Mouse (Mus musculus) midbrain, postnatal 0 days (tissue): Measurements from ENCODE around the gene AU021092. TPM values are rescaled to one million over a fixed set of nuclear protein-coding genes. Genes with fewer than 3 reads are reported as not detected.
A peak's percentile ranks its signal among the peaks of the same experiment; 100 is the strongest.

Experiments
- ATAC-seq: fragments of 200-750 bp; cut with Nextera tagmentation; 2 replicates; pipeline ENCODE4 v1.8.0; 2017; ENCODE audit warnings: moderate number of reproducible peaks, mild to moderate bottlenecking, moderate TSS enrichment, moderate library complexity; ENCODE audit not compliant: low FRiP score
- DNase-seq: peaks from one replicate; pipeline ENCODE4 v3.0.0-alpha.2; 2015; ENCODE audit warnings: low spot score
- H3K27ac ChIP-seq: fragments of 300-500 bp; sonication (generic); 2 replicates; pipeline ENCODE4 v1.5.1; 2014; ENCODE audit warnings: low read depth, mild to moderate bottlenecking, low read length, mixed read lengths
- H3K27me3 ChIP-seq: fragments of 300-500 bp; sonication (generic); 2 replicates; pipeline ENCODE4 v1.6.1; 2014; ENCODE audit warnings: low read length, control low read depth, mixed read lengths; ENCODE audit not compliant: insufficient read depth
- H3K36me3 ChIP-seq: fragments of 300-500 bp; sonication (generic); 2 replicates; pipeline ENCODE4 v1.6.1; 2014; ENCODE audit warnings: low read length, control low read depth, mixed read lengths; ENCODE audit not compliant: insufficient read depth
- H3K4me1 ChIP-seq: fragments of 300-500 bp; sonication (generic); 2 replicates; pipeline ENCODE4 v1.6.1; 2014; ENCODE audit warnings: mild to moderate bottlenecking, control low read depth, antibody characterized with exemption, low read length, mixed read lengths; ENCODE audit not compliant: insufficient read depth
- H3K4me2 ChIP-seq: fragments of 300-500 bp; sonication (generic); 2 replicates; pipeline ENCODE4 v1.6.1; 2014; ENCODE audit warnings: low read depth, mild to moderate bottlenecking, low read length, mixed read lengths; ENCODE audit not compliant: poor library complexity, severe bottlenecking
- H3K4me3 ChIP-seq: fragments of 300-500 bp; sonication (generic); 2 replicates; pipeline ENCODE4 v1.5.1; 2014; ENCODE audit warnings: low read depth, mild to moderate bottlenecking, low read length, moderate library complexity
- H3K9ac ChIP-seq: fragments of 300-500 bp; sonication (generic); replicated peaks from 2 replicates; pipeline ENCODE4 v1.6.1; 2014; ENCODE audit warnings: mild to moderate bottlenecking, low read length, moderate library complexity, mixed read lengths; ENCODE audit not compliant: poor library complexity, severe bottlenecking
- H3K9me3 ChIP-seq: fragments of 300-500 bp; sonication (generic); 2 replicates; pipeline ENCODE4 v1.6.1; 2016; ENCODE audit warnings: low read length, control low read depth
- CTCF ChIP-seq: IDR thresholded peaks from 2 replicates; pipeline ENCODE4 v1.5.1; 2016; ENCODE audit warnings: antibody characterized with exemption, mild to moderate bottlenecking
- WGBS: fragments of 180-500 bp; shearing (Covaris S2); extraction: QIAGEN DNeasy Blood & Tissue Kit; methylation state at CpG from one replicate; pipeline ENCODE4 v1.1.7; 2014; 5-methylcytosine and 5-hydroxymethylcytosine counted together
- polyA plus RNA-seq: library from polyadenylated mRNA; unstranded; fragments of >200 nt; fragmentation: Nextera tagmentation; extraction: Ambion mirVana; gene quantifications from 2 replicates; pipeline ENCODE4 v1.2.1, GENCODE M21; 2015
- total RNA-seq: library from RNA; depleted of rRNA; stranded (reverse); fragments of >200 nt; gene quantifications from 2 replicates; pipeline ENCODE4 v1.2.3, GENCODE M21; 2014

The AU021092 gene
- total and polyA plus RNA-seq, 2 experiments from 2014 or later: 8.1 to 22.4 TPM

DNA sequence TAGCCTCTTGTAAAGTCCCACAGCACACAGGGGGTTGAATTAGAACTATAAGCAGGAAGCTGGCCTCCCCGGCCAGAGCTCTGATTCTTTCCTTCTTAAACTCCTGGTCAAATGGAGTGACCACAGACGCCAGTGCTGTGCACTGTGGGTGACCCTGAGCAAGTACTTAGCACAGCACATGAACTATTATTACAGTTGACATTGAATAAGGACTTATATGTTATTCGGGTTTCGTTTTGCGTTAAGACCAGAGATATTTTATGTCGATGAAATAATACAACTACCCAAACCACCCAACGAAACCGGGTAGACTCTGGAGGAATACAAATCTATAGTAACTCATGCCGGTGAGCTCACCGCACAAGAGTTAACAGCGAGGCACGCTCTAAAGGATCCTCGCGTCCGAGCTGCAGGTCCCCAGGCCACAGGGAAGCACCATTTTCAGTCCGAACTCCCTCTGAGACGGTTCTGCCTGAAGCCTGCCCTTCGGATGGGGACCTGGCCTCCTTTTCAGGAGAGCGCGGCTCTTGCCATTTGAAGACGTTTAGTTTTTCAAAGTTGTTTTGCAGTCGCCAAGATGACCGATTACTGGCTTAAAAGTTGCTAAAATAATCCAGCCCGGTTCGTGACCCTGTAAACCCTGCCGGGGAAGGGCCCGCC lies 33.1 kb upstream of the AU021092 start:
- WGBS: 3% methylated on average over 27 of the region's 27 CpGs
- ATAC-seq: no peak

GRCm38 (mm10) chr16:5254346-5255025 lies 32.4 kb upstream of the AU021092 start:
- Histone ChIP-seq H3K27me3 (no peaks in the 10 kb centered on the region), H3K27ac (no peak overlapping the region), H3K9ac (peak overlapping the region; percentile 44; the same call in 1 of the 2 replicates), H3K36me3 (no peaks in the 10 kb centered on the region), H3K4me3 (peak overlapping the region; percentile 51; the same call in 1 of the 2 replicates), H3K4me2 (peak overlapping the region; percentile 83), H3K4me1 (no peaks in the 10 kb centered on the region; the same call in 1 of the 2 replicates), H3K9me3 (no peaks in the 10 kb centered on the region)
- DNase-seq (peak; percentile 78), ATAC-seq (peak; percentile 5; the same call in 1 of the 2 replicates)
- peak; percentile 88 for TF ChIP-seq CTCF
- 6% methylated on average over 15 of the region's 15 CpGs for WGBS

More for the DNA sequence above, 33.1 kb upstream of the AU021092 start:
- Histone ChIP-seq H3K27me3 (no peaks in the 10 kb centered on the region), H3K4me3 (peak overlapping the region; percentile 51), H3K27ac (0 out of 2 replicates have a peak overlapping the region, but pooled peaks have one; percentile 43), H3K9ac (peak overlapping the region; percentile 44), H3K9me3 (no peaks in the 10 kb centered on the region), H3K36me3 (no peaks in the 10 kb centered on the region), H3K4me1 (no peaks in the 10 kb centered on the region; the same call in 1 of the 2 replicates), H3K4me2 (peak overlapping the region; percentile 83)
- no peak for TF ChIP-seq CTCF
- no peak for DNase-seq

GRCm38 (mm10) chr16:5252260-5252659 lies 30.2 kb upstream of the AU021092 start:
- Histone ChIP-seq H3K4me3 (no peak overlapping the region), H3K27me3 (no peaks in the 10 kb centered on the region), H3K27ac (no peak overlapping the region), H3K4me1 (no peaks in the 10 kb centered on the region; the same call in 1 of the 2 replicates), H3K9ac (no peak overlapping the region), H3K36me3 (peaks cover 22% of the 10 kb centered on the region; the same call in 1 of the 2 replicates), H3K9me3 (no peaks in the 10 kb centered on the region), H3K4me2 (no peak overlapping the region)
- no peak for ATAC-seq
- TF ChIP-seq CTCF: no peak
- WGBS: 98% methylated on average over 2 of the region's 2 CpGs
- no peak for DNase-seq

DNA sequence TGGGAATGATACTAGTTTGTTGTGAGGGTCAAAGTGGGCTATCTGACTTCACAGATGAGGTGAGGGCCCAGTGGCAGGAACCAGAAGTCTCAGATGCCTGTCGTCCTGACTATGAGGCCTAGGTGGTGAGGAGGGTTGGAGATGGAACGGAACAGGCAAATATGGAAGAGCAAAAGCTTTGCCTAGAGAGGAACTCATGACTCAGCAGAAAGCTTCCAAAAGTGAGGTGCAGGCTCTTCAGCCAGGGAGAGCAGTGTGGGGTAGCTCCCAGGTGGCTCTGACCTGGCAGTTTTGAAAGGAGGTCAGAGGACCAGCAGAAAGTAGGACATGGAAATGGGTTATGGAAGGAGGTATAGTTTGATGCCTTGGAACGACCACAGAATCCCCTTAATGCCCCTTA lies 28.8 kb upstream of the AU021092 start:
- H3K27me3 ChIP-seq: no peaks in the 10 kb centered on the region
- H3K4me3 ChIP-seq: no peak overlapping the region
- WGBS: 84% methylated on average over 3 of the region's 3 CpGs
- DNase-seq (no peak), ATAC-seq (no peak)
- no peak overlapping the region for H3K9ac ChIP-seq
- TF ChIP-seq CTCF: no peak
- H3K27ac ChIP-seq: no peak overlapping the region
- H3K4me2 ChIP-seq: no peak overlapping the region
- H3K4me1 ChIP-seq: no peaks in the 10 kb centered on the region; the same call in 1 of the 2 replicates
- H3K36me3 ChIP-seq: peaks cover 23% of the 10 kb centered on the region; the same call in 1 of the 2 replicates
- H3K9me3 ChIP-seq: no peaks in the 10 kb centered on the region

GRCm38 (mm10) chr16:5244411-5244810 lies 22.3 kb upstream of the AU021092 start:
- H3K36me3 ChIP-seq: peaks cover 61% of the 10 kb centered on the region
- no peak overlapping the region for H3K4me2 ChIP-seq
- no peaks in the 10 kb centered on the region for H3K27me3 ChIP-seq
- DNase-seq: peak; percentile 36
- ATAC-seq: no peak; the same call in 1 of the 2 replicates
- peak; percentile 76 for TF ChIP-seq CTCF
- no peaks in the 10 kb centered on the region for H3K4me1 ChIP-seq
- 33% methylated on average over 7 of the region's 7 CpGs for WGBS
- H3K9ac ChIP-seq: no peak overlapping the region
- H3K27ac ChIP-seq: no peak overlapping the region
- no peaks in the 10 kb centered on the region for H3K9me3 ChIP-seq
- no peak overlapping the region for H3K4me3 ChIP-seq

DNA sequence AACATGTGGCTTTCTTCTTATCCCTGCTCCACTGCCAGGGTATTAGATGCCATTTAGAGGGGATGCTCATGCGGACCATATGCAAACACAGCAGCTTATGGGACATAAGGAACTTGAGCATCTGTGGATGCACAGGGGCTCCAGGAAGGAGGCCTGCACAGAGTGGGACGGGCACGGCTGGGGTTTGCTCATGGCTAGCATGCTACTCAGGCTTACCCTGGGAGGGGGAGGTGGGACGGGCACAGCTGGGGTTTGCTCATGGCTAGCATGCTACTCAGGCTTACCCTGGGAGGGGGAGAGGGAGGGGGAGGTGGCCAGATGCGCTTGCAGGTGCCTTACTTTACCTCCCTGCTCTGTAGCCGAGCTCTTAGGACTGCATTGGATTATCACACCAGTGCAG lies 20.8 kb upstream of the AU021092 start:
- Histone ChIP-seq H3K27me3 (no peaks in the 10 kb centered on the region), H3K36me3 (peaks cover 54% of the 10 kb centered on the region), H3K27ac (no peak overlapping the region), H3K9ac (no peak overlapping the region), H3K4me1 (no peaks in the 10 kb centered on the region), H3K9me3 (no peaks in the 10 kb centered on the region), H3K4me2 (no peak overlapping the region), H3K4me3 (no peak overlapping the region)
- DNase-seq: no peak
- no peak for ATAC-seq
- WGBS: 84% methylated on average over 6 of the region's 6 CpGs
- TF ChIP-seq CTCF: no peak
